Mouse (Mus musculus) G1E (cell line): ENCODE results near the gene Mier1. TPM values are rescaled to one million over a fixed set of nuclear protein-coding genes. Genes with fewer than 3 reads are reported as not detected.

ENCODE experiments used
- ATAC-seq: 2 replicates; pipeline ENCODE4 v1.8.0; 2016; ENCODE audit warnings: mild to moderate bottlenecking; ENCODE audit not compliant: insufficient number of reproducible peaks, poor library complexity, low FRiP score, severe bottlenecking; ENCODE audit errors: extremely low read depth
- DNase-seq: peaks from one replicate; pipeline ENCODE4 v3.0.0; 2012; ENCODE audit warnings: low spot score
- H3K27me3 ChIP-seq: 2 replicates; pipeline ENCODE4 v1.6.1; 2012; ENCODE audit warnings: mild to moderate bottlenecking, low read length, inconsistent platforms; ENCODE audit not compliant: insufficient read depth
- H3K36me3 ChIP-seq: replicated peaks from 2 replicates; pipeline ENCODE3; 2012; ENCODE audit warnings: mild to moderate bottlenecking, inconsistent platforms
- H3K4me1 ChIP-seq: 2 replicates; pipeline ENCODE4 v1.6.1; 2012; ENCODE audit warnings: low read depth, low read length, inconsistent platforms, mixed read lengths; ENCODE audit not compliant: insufficient read depth
- H3K4me3 ChIP-seq: 2 replicates; pipeline ENCODE4 v1.5.1; 2012; ENCODE audit warnings: low read depth, mild to moderate bottlenecking, inconsistent platforms, low read length, moderate library complexity, mixed read lengths
- H3K9me3 ChIP-seq: replicated peaks from 2 replicates; pipeline ENCODE4 v1.6.1; 2012; ENCODE audit warnings: inconsistent platforms
- CTCF ChIP-seq: IDR thresholded peaks from 2 replicates; pipeline ENCODE4 v1.5.1; 2012; ENCODE audit warnings: low read depth, low read length, inconsistent platforms, mixed read lengths
- GATA1 ChIP-seq: IDR thresholded peaks from 2 replicates; pipeline ENCODE4 v1.6.1; 2012; ENCODE audit warnings: borderline replicate concordance, low read length, inconsistent platforms, mixed read lengths
- GATA2 ChIP-seq: IDR thresholded peaks from 2 replicates; pipeline ENCODE4 v1.6.1; 2012; ENCODE audit warnings: low read depth, low read length, inconsistent platforms, borderline replicate concordance
- POLR2AphosphoS5 ChIP-seq: IDR thresholded peaks from 2 replicates; pipeline ENCODE4 v1.6.1; 2012; ENCODE audit warnings: low read depth, low read length, inconsistent platforms; ENCODE audit not compliant: insufficient replicate concordance
- TAL1 ChIP-seq: conservative IDR thresholded peaks from 2 replicates; pipeline ENCODE4 v1.6.1; 2012; ENCODE audit warnings: low read depth, low read length, inconsistent platforms, mixed read lengths
- polyA plus RNA-seq: library from polyadenylated mRNA; stranded (reverse); fragments of >175 nt; gene quantifications from 2 replicates; pipeline ENCODE4 v1.2.3, GENCODE M21; 2012
- total RNA-seq, 2 experiments: library from RNA; stranded (forward) in 1 of 2; stranded (reverse) in 1 of 2; fragments of 200-1000 nt in 1 of 2; fragments of >200 nt in 1 of 2; fragmentation: Nextera tagmentation in 1 of 2; gene quantifications; 2 replicates each; pipeline ENCODE4 v1.2.3; 2014 to 2017

Gene Mier1
- total and polyA plus RNA-seq, 3 experiments: 17.8 to 107 (median 74.0) TPM

- no peak overlapping the region for H3K4me3 ChIP-seq
- no peaks in the 10 kb centered on the region for H3K4me1 ChIP-seq
- ATAC-seq (no peak), DNase-seq (no peak)
- TF ChIP-seq GATA2 (no peak), POLR2AphosphoS5 (no peak), GATA1 (no peak), CTCF (no peak), TAL1 (no peak)
- H3K27me3 ChIP-seq: no peaks in the 10 kb centered on the region
- peaks cover 86% of the 10 kb centered on the region for H3K36me3 ChIP-seq
- H3K9me3 ChIP-seq: 0 out of 2 replicates have a peak, but pooled peaks cover 4% of the 10 kb centered on the region
Measured at GRCm38 (mm10) chr4:103197401-103197800, 83.2 kb downstream of the Mier1 start.

GRCm38 (mm10) chr4:103199086-103199485 is 84.9 kb downstream of the Mier1 start:
- ATAC-seq: no peak
- Histone ChIP-seq H3K27me3 (no peaks in the 10 kb centered on the region), H3K4me1 (no peaks in the 10 kb centered on the region), H3K9me3 (no peaks in the 10 kb centered on the region), H3K36me3 (peaks cover 74% of the 10 kb centered on the region), H3K4me3 (no peak overlapping the region)
- no peak for TF ChIP-seq GATA2
- TF ChIP-seq GATA1: no peak
- TF ChIP-seq CTCF: no peak
- TF ChIP-seq POLR2AphosphoS5: no peak
- no peak for TF ChIP-seq TAL1
- no peak for DNase-seq

GRCm38 (mm10) chr4:103200046-103200445 is 85.9 kb downstream of the Mier1 start:
- TF ChIP-seq POLR2AphosphoS5: no peak
- no peak for TF ChIP-seq CTCF
- no peak for TF ChIP-seq GATA1
- no peak for TF ChIP-seq TAL1
- TF ChIP-seq GATA2: no peak
- no peaks in the 10 kb centered on the region for H3K9me3 ChIP-seq
- DNase-seq: no peak
- no peaks in the 10 kb centered on the region for H3K4me1 ChIP-seq
- ATAC-seq: no peak
- H3K4me3 ChIP-seq: no peak overlapping the region
- peaks cover 75% of the 10 kb centered on the region for H3K36me3 ChIP-seq
- no peaks in the 10 kb centered on the region for H3K27me3 ChIP-seq

GRCm38 (mm10) chr4:103203646-103204045 is 89.5 kb downstream of the Mier1 start:
- TF ChIP-seq GATA2: no peak
- TF ChIP-seq POLR2AphosphoS5: no peak
- TF ChIP-seq GATA1: no peak
- TF ChIP-seq CTCF: no peak
- no peak for TF ChIP-seq TAL1
- ATAC-seq: no peak
- H3K4me1 ChIP-seq: peaks cover 19% of the 10 kb centered on the region
- H3K9me3 ChIP-seq: no peaks in the 10 kb centered on the region
- H3K36me3 ChIP-seq: peaks cover 77% of the 10 kb centered on the region
- H3K27me3 ChIP-seq: no peaks in the 10 kb centered on the region
- no peak overlapping the region for H3K4me3 ChIP-seq
- DNase-seq: no peak

DNA sequence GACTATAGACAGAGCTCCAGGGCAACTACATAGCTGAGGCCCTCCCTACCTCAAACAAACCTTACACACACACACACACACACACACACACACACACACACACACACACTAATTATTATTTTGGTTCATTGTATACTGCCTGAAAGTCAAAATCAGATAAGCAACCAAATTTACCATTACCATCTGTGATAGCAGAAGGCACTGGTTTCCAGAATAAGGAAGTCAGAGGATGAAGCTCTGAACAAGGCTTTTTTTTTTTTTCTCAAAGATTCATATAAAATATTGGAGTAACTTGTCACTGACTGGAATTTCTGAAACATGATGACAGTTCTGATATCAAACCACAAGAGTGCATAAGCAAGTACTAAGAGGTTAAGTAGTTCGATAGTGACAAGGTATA is 94.4 kb downstream of the Mier1 start:
- TF ChIP-seq TAL1: no peak
- H3K27me3 ChIP-seq: no peaks in the 10 kb centered on the region
- peaks cover 70% of the 10 kb centered on the region for H3K36me3 ChIP-seq
- H3K9me3 ChIP-seq: no peaks in the 10 kb centered on the region
- ATAC-seq (peak; percentile 69), DNase-seq (no peak)
- H3K4me1 ChIP-seq: peaks cover 38% of the 10 kb centered on the region
- no peak overlapping the region for H3K4me3 ChIP-seq

GRCm38 (mm10) chr4:103213859-103214497 is 99.8 kb downstream of the Mier1 start:
- H3K9me3 ChIP-seq: no peaks in the 10 kb centered on the region
- ATAC-seq (0 out of 2 replicates have a peak, but pooled peaks have one; percentile 16), DNase-seq (no peak)
- peaks cover 38% of the 10 kb centered on the region for H3K4me1 ChIP-seq
- H3K4me3 ChIP-seq: peak overlapping the region; percentile 92
- H3K27me3 ChIP-seq: no peaks in the 10 kb centered on the region
- peaks cover 34% of the 10 kb centered on the region for H3K36me3 ChIP-seq
- TF ChIP-seq GATA1 (no peak), TAL1 (no peak), GATA2 (no peak), CTCF (no peak), POLR2AphosphoS5 (no peak)

DNA sequence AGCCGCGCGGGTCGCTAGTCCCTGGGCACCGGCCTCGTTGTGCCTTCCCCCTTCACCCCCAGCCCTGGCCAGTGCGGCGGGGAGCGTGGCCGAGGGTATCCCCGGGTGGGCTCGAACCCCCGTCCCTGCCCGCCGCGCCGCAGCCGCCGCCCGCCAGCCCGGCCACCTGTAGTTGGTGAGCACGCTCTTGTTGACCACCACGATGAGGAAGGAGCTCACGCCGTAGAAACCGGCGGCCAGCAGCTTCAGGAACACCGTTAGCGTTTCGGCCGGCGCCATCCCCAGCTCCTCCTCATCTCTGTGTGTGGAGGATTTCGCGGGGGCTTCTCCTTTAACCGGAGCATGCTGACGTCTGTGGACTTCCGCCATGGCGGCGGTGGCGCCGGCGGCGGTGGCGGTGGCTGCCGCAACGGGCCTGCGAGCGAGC is 100.3 kb downstream of the Mier1 start:
- peak overlapping the region; percentile 92 for H3K4me3 ChIP-seq
- no peaks in the 10 kb centered on the region for H3K27me3 ChIP-seq
- TF ChIP-seq GATA2 (no peak), TAL1 (no peak), GATA1 (no peak), CTCF (no peak), POLR2AphosphoS5 (no peak)
- peaks cover 35% of the 10 kb centered on the region for H3K4me1 ChIP-seq
- peak; percentile 64 for DNase-seq
- H3K9me3 ChIP-seq: no peaks in the 10 kb centered on the region
- ATAC-seq: peak; percentile 45; the same call in 1 of the 2 replicates
- peaks cover 29% of the 10 kb centered on the region for H3K36me3 ChIP-seq
